Mouse (Mus musculus) forebrain, embryonic 10.5 days (tissue): ENCODE measurements around the gene Htatsf1. TPM values are rescaled to one million over a fixed set of nuclear protein-coding genes. Genes with fewer than 3 reads are reported as not detected.

ENCODE experiments used
- DNase-seq: peaks from one replicate; pipeline ENCODE4 v3.0.0-alpha.2; 2017; ENCODE audit warnings: low spot score; ENCODE audit errors: extremely low spot score
- H3K27ac ChIP-seq: fragments of 300-500 bp; sonication (generic); 2 replicates; pipeline ENCODE4 v1.5.1; 2016; ENCODE audit warnings: mild to moderate bottlenecking
- H3K27me3 ChIP-seq: fragments of 300-500 bp; sonication (generic); 2 replicates; pipeline ENCODE4 v1.6.1; 2016; ENCODE audit warnings: mild to moderate bottlenecking; ENCODE audit not compliant: poor library complexity, severe bottlenecking
- H3K36me3 ChIP-seq: fragments of 300-500 bp; sonication (generic); replicated peaks from 2 replicates; pipeline ENCODE4 v1.6.1; 2016; ENCODE audit warnings: mild to moderate bottlenecking, moderate library complexity
- H3K4me1 ChIP-seq: fragments of 300-500 bp; sonication (generic); 2 replicates; pipeline ENCODE4 v1.6.1; 2016
- H3K4me3 ChIP-seq: fragments of 300-500 bp; sonication (generic); 2 replicates; pipeline ENCODE4 v1.5.1; 2016; ENCODE audit warnings: mild to moderate bottlenecking, moderate library complexity
- H3K9me3 ChIP-seq: fragments of 300-500 bp; sonication (generic); 2 replicates; pipeline ENCODE4 v1.6.1; 2016; ENCODE audit warnings: mild to moderate bottlenecking, moderate library complexity
- WGBS: fragments of 180-500 bp; shearing (Covaris S2); methylation state at CpG from one replicate; pipeline ENCODE4 v1.1.7; 2016; 5-methylcytosine and 5-hydroxymethylcytosine counted together
- polyA plus RNA-seq: library from polyadenylated mRNA; unstranded; fragments of >200 nt; fragmentation: Nextera tagmentation; extraction: Ambion mirVana; gene quantifications from 2 replicates; pipeline ENCODE4 v1.2.1, GENCODE M21; 2016

The Htatsf1 gene
- 73.8 and 76.3 TPM in 2 replicates for polyA plus RNA-seq

DNA sequence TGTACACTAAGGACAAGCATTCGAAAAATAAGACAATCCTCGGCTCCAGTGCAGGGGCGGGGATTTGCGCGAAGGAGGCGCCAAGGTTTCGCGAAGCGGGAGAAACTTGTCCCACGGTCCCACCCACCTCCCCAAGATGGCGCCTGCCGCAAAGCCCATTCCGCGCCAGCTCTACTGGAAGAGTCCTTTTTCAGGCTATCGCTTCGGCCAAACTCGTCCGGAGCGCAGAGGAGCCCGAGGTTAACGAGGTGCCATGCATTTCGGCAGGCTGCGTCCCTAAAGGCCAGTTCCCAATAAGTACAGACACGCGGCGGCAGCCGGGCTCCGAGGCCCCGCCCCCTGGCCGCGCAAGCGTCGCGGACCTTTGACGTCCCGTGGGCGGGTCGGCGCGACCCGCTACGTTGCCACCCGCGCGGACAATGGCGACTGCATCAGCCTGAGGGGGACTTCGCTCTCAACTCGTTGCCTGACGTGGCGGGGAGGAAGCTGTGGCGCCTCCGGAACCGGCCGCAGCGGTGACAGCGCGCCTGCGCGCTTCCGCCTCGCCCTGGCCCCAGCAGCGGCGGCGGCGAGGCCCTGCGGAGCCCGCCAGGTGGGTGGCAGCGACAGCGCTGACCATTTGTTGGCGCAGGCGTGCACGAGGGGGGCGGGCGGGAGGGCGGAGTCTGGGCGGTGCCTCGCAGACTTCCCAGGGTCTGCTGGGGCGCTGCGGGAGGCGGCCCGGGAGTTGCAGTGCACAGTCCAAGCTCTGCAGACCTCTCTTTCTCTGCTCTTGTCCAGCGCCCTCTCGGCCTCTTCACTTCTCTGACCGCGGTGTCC is at the start of gene Htatsf1:
Gene Htatsf1 (plus strand): TSS at position 410 of the 819 bp plus-strand sequence.
- H3K9me3 ChIP-seq = no peaks in the 10 kb centered on the region
- peaks cover 5% of the 10 kb centered on the region; the same call in 1 of the 2 replicates for H3K4me1 ChIP-seq
- H3K4me3 ChIP-seq = peak within 1 kb of the TSS; percentile 61
- peak within 1 kb of the TSS; percentile 96 for H3K27ac ChIP-seq
- DNase-seq = peak; percentile 74
- 22% methylated on average over 80 of the region's 85 CpGs for WGBS
- H3K27me3 ChIP-seq = no peaks in the 10 kb centered on the region
- H3K36me3 ChIP-seq = peaks cover 18% of the 10 kb centered on the region

DNA sequence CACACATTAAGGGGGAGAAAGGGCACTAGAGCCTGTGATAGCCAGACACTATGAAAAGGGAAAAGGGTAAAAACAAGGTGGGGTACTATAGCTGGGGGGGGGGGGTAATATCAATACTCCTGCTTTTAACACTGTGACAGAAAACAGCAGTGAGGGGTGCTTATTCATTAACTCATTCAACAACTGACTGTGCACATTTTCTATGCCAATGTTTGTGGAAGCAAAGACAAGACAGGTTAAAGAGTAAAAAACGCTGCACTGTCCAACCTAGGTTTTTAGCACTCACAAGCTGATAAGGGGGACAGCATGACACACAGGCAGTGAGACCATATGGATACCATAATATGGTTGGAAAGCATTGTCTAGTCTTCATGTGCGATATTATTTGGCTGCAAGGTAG is 40.5 kb upstream of the Htatsf1 start:
- no peaks in the 10 kb centered on the region for H3K27me3 ChIP-seq
- WGBS = 84% methylated on average over 2 of the region's 2 CpGs
- H3K4me3 ChIP-seq = no peak overlapping the region

DNA sequence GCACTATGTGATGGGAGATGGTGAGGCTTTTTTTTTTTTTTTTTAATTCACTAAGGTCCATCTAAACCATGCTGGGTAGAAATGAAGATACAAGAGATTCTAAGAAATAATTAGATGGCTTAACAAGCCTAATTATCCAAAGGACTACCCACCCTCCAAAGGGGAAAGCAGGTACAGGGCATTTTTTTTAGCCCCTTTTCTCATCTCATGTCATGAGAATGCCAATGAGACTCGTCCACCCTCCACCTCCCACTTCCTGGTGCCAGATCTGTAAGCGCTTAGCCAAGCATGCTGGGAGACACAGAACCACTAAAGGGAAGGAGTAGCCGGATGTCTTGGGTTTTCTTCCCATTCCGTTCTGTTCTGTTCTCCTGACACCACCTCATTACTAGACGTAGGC is 10.6 kb upstream of the Htatsf1 start, which contains the start of gene Brs3:
Gene Brs3 (plus strand): TSS at position 301 of the 400 bp plus-strand sequence.
- DNase-seq = no peak
- Histone ChIP-seq H3K27ac (no peak within 1 kb of the TSS), H3K36me3 (no peaks in the 10 kb centered on the region), H3K27me3 (no peaks in the 10 kb centered on the region), H3K9me3 (no peaks in the 10 kb centered on the region), H3K4me1 (no peaks in the 10 kb centered on the region), H3K4me3 (no peak within 1 kb of the TSS)
- 86% methylated on average over 5 of the region's 5 CpGs for WGBS

More for the DNA sequence above, 40.5 kb upstream of the Htatsf1 start:
- no peak for DNase-seq
- H3K9me3 ChIP-seq = no peaks in the 10 kb centered on the region
- no peaks in the 10 kb centered on the region for H3K4me1 ChIP-seq
- no peak overlapping the region for H3K27ac ChIP-seq
- H3K36me3 ChIP-seq = no peaks in the 10 kb centered on the region

DNA sequence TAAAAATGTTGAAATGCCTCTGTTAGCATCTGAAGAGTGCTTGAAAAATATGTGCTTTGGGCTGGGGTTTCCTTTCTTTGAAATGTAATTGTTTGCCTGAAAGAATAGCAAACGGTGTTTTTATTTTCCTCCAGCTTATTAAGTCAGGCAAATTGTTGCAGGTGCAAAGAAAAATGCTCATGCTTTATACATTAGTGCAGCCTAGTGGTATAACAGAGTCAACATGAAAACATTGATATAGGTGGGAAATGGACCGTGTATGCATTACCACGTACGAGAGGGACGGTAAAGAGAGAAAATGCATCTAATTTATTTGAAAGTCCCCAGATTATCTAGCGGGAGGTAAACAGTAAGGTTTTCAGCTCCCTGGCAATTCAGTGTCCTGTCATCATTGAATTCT is 9.5 kb upstream of the Htatsf1 start:
- DNase-seq = no peak
- H3K9me3 ChIP-seq = no peaks in the 10 kb centered on the region
- no peaks in the 10 kb centered on the region for H3K4me1 ChIP-seq
- no peaks in the 10 kb centered on the region for H3K36me3 ChIP-seq
- no peak overlapping the region for H3K27ac ChIP-seq
- WGBS = 86% methylated on average over 6 of the region's 6 CpGs
- no peaks in the 10 kb centered on the region for H3K27me3 ChIP-seq
- no peak overlapping the region for H3K4me3 ChIP-seq

DNA sequence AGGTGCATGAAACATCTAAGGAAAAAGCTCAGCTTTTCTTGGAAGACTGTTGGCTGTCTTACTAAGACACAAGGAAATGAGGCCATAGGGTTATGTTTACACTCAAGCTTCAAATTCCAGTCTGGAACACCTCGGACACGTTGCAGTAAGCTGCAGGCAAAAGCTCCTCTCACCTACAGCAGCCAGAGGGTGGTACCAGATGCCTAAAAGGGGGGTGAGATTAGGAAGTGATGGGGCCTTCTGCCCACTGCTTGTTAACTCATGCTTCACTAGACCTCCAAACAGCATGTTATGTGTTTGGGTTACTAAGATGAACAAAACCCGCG is 572 bp upstream of the Htatsf1 start:
- peak overlapping the region; percentile 96 for H3K27ac ChIP-seq
- H3K27me3 ChIP-seq = no peaks in the 10 kb centered on the region
- H3K4me3 ChIP-seq = peak overlapping the region; percentile 61
- H3K9me3 ChIP-seq = no peaks in the 10 kb centered on the region
- DNase-seq = no peak
- peaks cover 18% of the 10 kb centered on the region for H3K36me3 ChIP-seq
- WGBS = 24% methylated on average over 4 of the region's 4 CpGs
- H3K4me1 ChIP-seq = peaks cover 5% of the 10 kb centered on the region; the same call in 1 of the 2 replicates

DNA sequence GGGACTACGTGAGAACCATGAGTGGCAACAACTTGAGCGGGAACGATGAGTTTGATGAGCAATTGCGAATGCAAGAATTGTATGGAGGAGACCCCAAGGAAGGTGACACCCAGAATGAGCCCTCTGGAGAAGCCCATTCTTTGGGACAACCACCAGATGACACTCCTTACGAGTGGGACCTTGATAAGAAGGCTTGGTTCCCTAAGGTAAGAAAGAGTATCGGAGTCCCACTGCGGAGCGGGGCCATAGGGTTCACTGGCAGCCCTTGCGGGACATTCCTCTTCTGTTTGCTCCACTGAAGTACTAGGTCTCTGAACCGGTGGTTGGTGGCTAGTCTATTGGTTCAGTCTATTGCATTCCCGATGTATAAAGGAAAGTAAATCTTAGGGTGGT is 606 bp downstream of the Htatsf1 start:
- Histone ChIP-seq H3K27me3 (no peaks in the 10 kb centered on the region), H3K4me3 (peak overlapping the region; percentile 61), H3K4me1 (peaks cover 5% of the 10 kb centered on the region; the same call in 1 of the 2 replicates), H3K27ac (peak overlapping the region; percentile 96), H3K9me3 (no peaks in the 10 kb centered on the region), H3K36me3 (peaks cover 18% of the 10 kb centered on the region)
- no peak for DNase-seq
- 28% methylated on average over 11 of the region's 11 CpGs for WGBS

DNA sequence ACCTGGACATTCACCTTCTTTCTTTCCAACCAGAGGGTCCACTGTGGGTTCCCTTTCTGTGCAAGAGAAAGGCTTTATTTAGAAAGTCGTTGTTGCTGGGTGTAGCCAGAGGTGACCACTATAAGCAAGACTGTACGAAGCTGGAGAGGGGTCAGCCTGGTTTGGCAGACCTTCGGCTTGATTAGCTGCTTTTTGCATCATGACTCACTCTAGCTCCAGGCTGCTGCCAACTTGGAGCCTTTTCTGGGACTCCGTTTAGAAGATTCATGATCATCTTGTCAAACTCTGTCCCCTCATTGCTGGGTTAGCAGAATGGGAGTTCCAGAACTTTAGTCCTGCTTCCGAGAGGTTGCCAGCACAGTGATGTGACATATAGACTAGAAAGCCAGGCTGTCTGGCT is 28.1 kb downstream of the Htatsf1 start:
- Histone ChIP-seq H3K9me3 (no peaks in the 10 kb centered on the region), H3K4me3 (no peak overlapping the region), H3K4me1 (no peaks in the 10 kb centered on the region), H3K27me3 (no peaks in the 10 kb centered on the region), H3K27ac (no peak overlapping the region), H3K36me3 (no peaks in the 10 kb centered on the region)
- no peak for DNase-seq
- 79% methylated on average over 5 of the region's 5 CpGs for WGBS

DNA sequence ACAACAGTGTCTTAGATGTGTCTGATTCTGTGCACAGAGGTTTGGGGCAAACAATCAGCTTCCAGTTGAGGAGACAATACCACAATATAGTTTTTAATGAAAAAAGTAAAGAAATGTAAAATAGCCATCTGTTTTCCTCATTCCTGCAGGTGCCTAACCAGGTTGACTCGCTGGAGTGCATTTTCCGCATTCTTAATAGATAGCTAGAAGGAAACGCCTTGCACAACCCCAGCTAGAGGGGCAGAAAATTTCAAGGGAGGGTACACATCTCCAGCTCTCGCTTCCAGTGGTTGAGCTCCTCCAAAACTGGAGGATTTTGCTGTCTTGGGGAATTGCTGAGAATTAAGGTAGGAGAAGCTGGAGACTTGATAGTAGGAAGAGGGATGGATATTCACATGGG is 34.4 kb downstream of the Htatsf1 start, which contains the start of gene Vgll1:
Gene Vgll1 (plus strand): TSS at position 301 of the 400 bp plus-strand sequence.
- no peaks in the 10 kb centered on the region for H3K27me3 ChIP-seq
- DNase-seq = no peak
- no peak within 1 kb of the TSS for H3K27ac ChIP-seq
- H3K36me3 ChIP-seq = no peaks in the 10 kb centered on the region
- H3K4me1 ChIP-seq = no peaks in the 10 kb centered on the region
- H3K9me3 ChIP-seq = no peaks in the 10 kb centered on the region
- 87% methylated on average over 4 of the region's 4 CpGs for WGBS
- no peak within 1 kb of the TSS for H3K4me3 ChIP-seq

DNA sequence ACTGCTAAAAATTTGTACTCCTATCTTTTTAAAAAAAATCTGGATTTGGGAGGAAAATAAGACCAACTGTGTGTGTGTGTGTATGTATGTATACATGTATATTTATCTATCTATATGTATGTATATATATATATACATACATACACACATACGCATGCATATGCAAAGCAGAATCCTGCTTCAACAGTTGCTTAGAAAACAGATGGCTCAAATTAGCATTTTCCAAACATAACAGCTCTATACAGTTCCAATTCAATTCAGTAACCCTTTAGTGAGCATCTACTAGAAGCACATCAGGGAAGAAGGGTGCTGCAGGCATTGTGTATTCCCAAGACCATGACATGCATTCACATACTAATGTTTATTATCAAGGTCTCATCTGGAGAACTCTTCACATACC is 50.0 kb downstream of the Htatsf1 start:
- H3K27ac ChIP-seq = no peak overlapping the region
- no peaks in the 10 kb centered on the region for H3K27me3 ChIP-seq
- WGBS = 96% methylated on average over 1 of the region's 1 CpGs
- no peaks in the 10 kb centered on the region for H3K36me3 ChIP-seq
- DNase-seq = no peak
- no peaks in the 10 kb centered on the region for H3K9me3 ChIP-seq
- H3K4me3 ChIP-seq = no peak overlapping the region
- no peaks in the 10 kb centered on the region for H3K4me1 ChIP-seq

DNA sequence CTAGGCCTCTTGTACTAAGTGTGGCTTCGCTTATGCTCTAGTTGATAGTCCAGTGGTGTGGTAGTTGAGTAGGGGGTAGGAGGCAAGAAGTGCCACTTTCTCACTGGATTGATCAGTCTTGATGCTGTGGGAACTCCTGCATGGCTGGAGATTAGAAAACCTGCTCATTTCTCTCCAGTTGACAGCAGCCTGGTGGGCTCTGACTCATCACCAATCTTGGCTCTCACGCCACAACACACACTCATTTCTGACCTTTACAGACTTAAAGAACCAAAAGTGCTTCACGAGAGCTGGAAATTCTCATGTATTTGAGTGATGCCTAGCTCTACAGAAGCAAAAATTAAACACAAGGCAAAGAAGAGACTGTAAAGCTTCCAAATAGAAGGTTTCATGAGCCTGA is 53.6 kb downstream of the Htatsf1 start:
- Histone ChIP-seq H3K27ac (no peak overlapping the region), H3K4me1 (no peaks in the 10 kb centered on the region), H3K36me3 (no peaks in the 10 kb centered on the region), H3K27me3 (no peaks in the 10 kb centered on the region), H3K4me3 (no peak overlapping the region), H3K9me3 (no peaks in the 10 kb centered on the region)
- DNase-seq = no peak
- 95% methylated on average over 3 of the region's 3 CpGs for WGBS

Other genes starting within 250 kb of the Htatsf1 start
- gene Map7d3, start 231.3 kb upstream of the Htatsf1 start, polyA plus RNA-seq = 2.5 and 2.8 TPM in 2 replicates
- gene Adgrg4, start 183.4 kb upstream of the Htatsf1 start, polyA plus RNA-seq = not detected in 2 replicates
- gene Brs3, start 10.5 kb upstream of the Htatsf1 start, polyA plus RNA-seq = not detected in 2 replicates
- gene Vgll1, start 34.5 kb downstream of the Htatsf1 start, polyA plus RNA-seq = 0.06 and 0.09 TPM in 2 replicates
- gene Cd40lg, start 158.6 kb downstream of the Htatsf1 start, polyA plus RNA-seq = not detected in 2 replicates